Mouse (Mus musculus): ENCODE measurements around the gene Ncoa7. TPM values are rescaled to one million over a fixed set of nuclear protein-coding genes. Genes with fewer than 3 reads are reported as not detected.

The Ncoa7 gene
- polyA plus RNA-seq, 1 experiment from 2014 or later = 14.4 TPM

GRCm38 (mm10) chr10:30838188-30838587, 35.1 kb upstream of the Ncoa7 start:
- Histone ChIP-seq H3K27me3 (ENCODE audit: control insufficient read depth, insufficient read depth, low read length) (no peaks in the 10 kb centered on the region), H3K9me3 (ENCODE audit: control insufficient read depth, low read depth, low read length) (no peaks in the 10 kb centered on the region), H3K36me3 (ENCODE audit: control insufficient read depth, insufficient read depth, low read length) (no peaks in the 10 kb centered on the region; the same call in 1 of the 2 replicates), H3K4me3 (ENCODE audit: low read depth, low read length) (no peak overlapping the region), H3K9ac (replicated peaks; ENCODE audit: low read depth, low read length) (no peak overlapping the region), H3K4me2 (replicated peaks; ENCODE audit: low read depth, low read length) (no peak overlapping the region), H3K27ac (ENCODE audit: low read length) (no peak overlapping the region), H3K4me1 (ENCODE audit: control insufficient read depth, insufficient read depth, low read length) (no peaks in the 10 kb centered on the region)
- 5% methylated on average over 1 of the region's 1 CpGs for WGBS
- no peak for ATAC-seq (ENCODE audit: insufficient number of reproducible peaks, insufficient read depth, low FRiP score, low read depth)

GRCm38 (mm10) chr10:30825049-30825448, 21.9 kb upstream of the Ncoa7 start:
- Histone ChIP-seq H3K4me3 (ENCODE audit: low read depth, low read length) (no peak overlapping the region), H3K9ac (replicated peaks; ENCODE audit: low read depth, low read length) (no peak overlapping the region), H3K27me3 (ENCODE audit: control insufficient read depth, insufficient read depth, low read length) (no peaks in the 10 kb centered on the region), H3K36me3 (ENCODE audit: control insufficient read depth, insufficient read depth, low read length) (no peaks in the 10 kb centered on the region), H3K9me3 (ENCODE audit: control insufficient read depth, low read depth, low read length) (no peaks in the 10 kb centered on the region), H3K4me1 (ENCODE audit: control insufficient read depth, insufficient read depth, low read length) (no peaks in the 10 kb centered on the region), H3K4me2 (replicated peaks; ENCODE audit: low read depth, low read length) (no peak overlapping the region), H3K27ac (ENCODE audit: low read length) (no peak overlapping the region)
- 0 out of 2 replicates have a peak, but pooled peaks have one; percentile 56 for ATAC-seq (ENCODE audit: insufficient number of reproducible peaks, insufficient read depth, low FRiP score, low read depth)
- 10% methylated on average over 1 of the region's 1 CpGs for WGBS

- Histone ChIP-seq H3K27ac (ENCODE audit: low read length) (no peak overlapping the region), H3K4me1 (ENCODE audit: control insufficient read depth, insufficient read depth, low read length) (no peaks in the 10 kb centered on the region), H3K27me3 (ENCODE audit: control insufficient read depth, insufficient read depth, low read length) (no peaks in the 10 kb centered on the region), H3K4me2 (replicated peaks; ENCODE audit: low read depth, low read length) (peak overlapping the region; percentile 22), H3K9ac (replicated peaks; ENCODE audit: low read depth, low read length) (no peak overlapping the region), H3K36me3 (ENCODE audit: control insufficient read depth, insufficient read depth, low read length) (no peaks in the 10 kb centered on the region), H3K4me3 (ENCODE audit: low read depth, low read length) (peak overlapping the region; percentile 31), H3K9me3 (ENCODE audit: control insufficient read depth, low read depth, low read length) (0 out of 2 replicates have a peak, but pooled peaks cover 3% of the 10 kb centered on the region)
- peak; percentile 93 for ATAC-seq (ENCODE audit: insufficient number of reproducible peaks, insufficient read depth, low FRiP score, low read depth)
- WGBS = 5% methylated on average over 11 of the region's 11 CpGs
Observed at GRCm38 (mm10) chr10:30810967-30811293, 7.8 kb upstream of the Ncoa7 start.

GRCm38 (mm10) chr10:30810247-30810966, 7.3 kb upstream of the Ncoa7 start:
- Histone ChIP-seq H3K27ac (ENCODE audit: low read length) (no peak overlapping the region), H3K27me3 (ENCODE audit: control insufficient read depth, insufficient read depth, low read length) (no peaks in the 10 kb centered on the region), H3K4me2 (replicated peaks; ENCODE audit: low read depth, low read length) (peak overlapping the region; percentile 22), H3K9me3 (ENCODE audit: control insufficient read depth, low read depth, low read length) (0 out of 2 replicates have a peak, but pooled peaks cover 3% of the 10 kb centered on the region), H3K9ac (replicated peaks; ENCODE audit: low read depth, low read length) (no peak overlapping the region), H3K4me3 (ENCODE audit: low read depth, low read length) (peak overlapping the region; percentile 31), H3K36me3 (ENCODE audit: control insufficient read depth, insufficient read depth, low read length) (no peaks in the 10 kb centered on the region), H3K4me1 (ENCODE audit: control insufficient read depth, insufficient read depth, low read length) (no peaks in the 10 kb centered on the region)
- 30% methylated on average over 9 of the region's 9 CpGs for WGBS
- peak; percentile 54; the same call in 1 of the 2 replicates for ATAC-seq (ENCODE audit: insufficient number of reproducible peaks, insufficient read depth, low FRiP score, low read depth)

- WGBS = 32% methylated on average over 7 of the region's 7 CpGs
- Histone ChIP-seq H3K27me3 (ENCODE audit: control insufficient read depth, insufficient read depth, low read length) (no peaks in the 10 kb centered on the region), H3K36me3 (ENCODE audit: control insufficient read depth, insufficient read depth, low read length) (no peaks in the 10 kb centered on the region), H3K4me3 (ENCODE audit: low read depth, low read length) (peak overlapping the region; percentile 85), H3K4me2 (replicated peaks; ENCODE audit: low read depth, low read length) (peak overlapping the region; percentile 70), H3K4me1 (ENCODE audit: control insufficient read depth, insufficient read depth, low read length) (no peaks in the 10 kb centered on the region), H3K27ac (ENCODE audit: low read length) (peak overlapping the region; percentile 97; the same call in 1 of the 2 replicates), H3K9ac (replicated peaks; ENCODE audit: low read depth, low read length) (peak overlapping the region; percentile 83), H3K9me3 (ENCODE audit: control insufficient read depth, low read depth, low read length) (no peaks in the 10 kb centered on the region)
- ATAC-seq (ENCODE audit: insufficient number of reproducible peaks, insufficient read depth, low FRiP score, low read depth) = no peak
Observed at GRCm38 (mm10) chr10:30803587-30804253, 594 bp upstream of the Ncoa7 start.

GRCm38 (mm10) chr10:30802033-30802432, 1.1 kb downstream of the Ncoa7 start:
- Histone ChIP-seq H3K36me3 (ENCODE audit: control insufficient read depth, insufficient read depth, low read length) (no peaks in the 10 kb centered on the region), H3K4me1 (ENCODE audit: control insufficient read depth, insufficient read depth, low read length) (no peaks in the 10 kb centered on the region), H3K4me2 (replicated peaks; ENCODE audit: low read depth, low read length) (peak overlapping the region; percentile 70), H3K4me3 (ENCODE audit: low read depth, low read length) (peak overlapping the region; percentile 85), H3K9me3 (ENCODE audit: control insufficient read depth, low read depth, low read length) (no peaks in the 10 kb centered on the region), H3K27me3 (ENCODE audit: control insufficient read depth, insufficient read depth, low read length) (no peaks in the 10 kb centered on the region), H3K27ac (ENCODE audit: low read length) (peak overlapping the region; percentile 97; the same call in 1 of the 2 replicates), H3K9ac (replicated peaks; ENCODE audit: low read depth, low read length) (peak overlapping the region; percentile 83)
- ATAC-seq (ENCODE audit: insufficient number of reproducible peaks, insufficient read depth, low FRiP score, low read depth) = no peak
- WGBS = 6% methylated on average over 8 of the region's 8 CpGs

- Histone ChIP-seq H3K4me2 (replicated peaks; ENCODE audit: low read depth, low read length) (no peak overlapping the region), H3K9ac (replicated peaks; ENCODE audit: low read depth, low read length) (no peak overlapping the region), H3K27ac (ENCODE audit: low read length) (no peak overlapping the region), H3K4me1 (ENCODE audit: control insufficient read depth, insufficient read depth, low read length) (no peaks in the 10 kb centered on the region), H3K27me3 (ENCODE audit: control insufficient read depth, insufficient read depth, low read length) (no peaks in the 10 kb centered on the region), H3K36me3 (ENCODE audit: control insufficient read depth, insufficient read depth, low read length) (no peaks in the 10 kb centered on the region), H3K4me3 (ENCODE audit: low read depth, low read length) (no peak overlapping the region), H3K9me3 (ENCODE audit: control insufficient read depth, low read depth, low read length) (peaks cover 4% of the 10 kb centered on the region; the same call in 1 of the 2 replicates)
- ATAC-seq (ENCODE audit: insufficient number of reproducible peaks, insufficient read depth, low FRiP score, low read depth) = no peak
- 93% methylated on average over 2 of the region's 2 CpGs for WGBS
Observed at GRCm38 (mm10) chr10:30799713-30800450, 3.2 kb downstream of the Ncoa7 start.

- 79% methylated on average over 5 of the region's 5 CpGs for WGBS
- no peak overlapping the region for H3K4me3 ChIP-seq (ENCODE audit: low read depth, low read length)
- H3K9ac ChIP-seq (replicated peaks; ENCODE audit: low read depth, low read length) = no peak overlapping the region
- ATAC-seq (ENCODE audit: insufficient number of reproducible peaks, insufficient read depth, low FRiP score, low read depth) = no peak
- H3K36me3 ChIP-seq (ENCODE audit: control insufficient read depth, insufficient read depth, low read length) = no peaks in the 10 kb centered on the region
- no peaks in the 10 kb centered on the region for H3K27me3 ChIP-seq (ENCODE audit: control insufficient read depth, insufficient read depth, low read length)
- H3K4me1 ChIP-seq (ENCODE audit: control insufficient read depth, insufficient read depth, low read length) = no peaks in the 10 kb centered on the region
- H3K9me3 ChIP-seq (ENCODE audit: control insufficient read depth, low read depth, low read length) = peaks cover 4% of the 10 kb centered on the region; the same call in 1 of the 2 replicates
- H3K27ac ChIP-seq (ENCODE audit: low read length) = no peak overlapping the region
- H3K4me2 ChIP-seq (replicated peaks; ENCODE audit: low read depth, low read length) = no peak overlapping the region
Observed at GRCm38 (mm10) chr10:30796469-30797261, 6.5 kb downstream of the Ncoa7 start.

All from stomach, embryonic 14.5 days (tissue).